Mouse (Mus musculus) myocyte (in vitro differentiated cells): ENCODE measurements around the gene Six5. TPM values are rescaled to one million over a fixed set of nuclear protein-coding genes. Genes with fewer than 3 reads are reported as not detected.
A peak's percentile ranks its signal among the peaks of the same experiment; 100 is the strongest.

ENCODE experiments used
- H3K27me3 ChIP-seq: one replicate; pipeline ENCODE4 v1.6.1; 2011; ENCODE audit not compliant: control insufficient read depth, insufficient read depth, insufficient read length
- H3K36me3 ChIP-seq: one replicate; pipeline ENCODE4 v1.6.1; 2011; ENCODE audit not compliant: control insufficient read depth, insufficient read depth
- H3K4me2 ChIP-seq: one replicate; pipeline ENCODE4 v1.6.1; 2011; ENCODE audit warnings: low read depth, control low read depth
- H3K4me3 ChIP-seq: one replicate; pipeline ENCODE4 v1.5.1; 2011; ENCODE audit warnings: mild to moderate bottlenecking, control low read depth, moderate library complexity
- H3K79me2 ChIP-seq: one replicate; pipeline ENCODE4 v1.6.1; 2011; ENCODE audit not compliant: control insufficient read depth, insufficient read depth
- H3ac ChIP-seq: one replicate; pipeline ENCODE4 v1.6.1; 2011; ENCODE audit not compliant: control insufficient read depth, insufficient read length
- CEBPB ChIP-seq: IDR thresholded peaks from 2 replicates; pipeline ENCODE4 v1.6.1; 2011; ENCODE audit warnings: mild to moderate bottlenecking, moderate library complexity; ENCODE audit not compliant: poor library complexity, insufficient read depth, severe bottlenecking
- E2F4 ChIP-seq: IDR thresholded peaks from one replicate; pipeline ENCODE4 v1.6.1; 2011; ENCODE audit warnings: mild to moderate bottlenecking, control low read depth, moderate library complexity; ENCODE audit not compliant: insufficient read depth
- MAX ChIP-seq: IDR thresholded peaks from one replicate; pipeline ENCODE4 v1.6.1; 2011; ENCODE audit warnings: low read depth, mild to moderate bottlenecking, control low read depth
- MYOD1 ChIP-seq, 3 experiments: IDR thresholded peaks; one replicate each; pipeline ENCODE4 v1.6.1; 2011; ENCODE audit warnings: control low read depth in 2 of 3, low read depth in 2 of 3, mild to moderate bottlenecking in 2 of 3, moderate library complexity in 1 of 3; ENCODE audit not compliant: insufficient read length in 2 of 3, control insufficient read depth in 1 of 3
- MYOG ChIP-seq, 3 experiments: IDR thresholded peaks; one replicate each; pipeline ENCODE4 v1.6.1; 2011; ENCODE audit warnings: control low read depth in 2 of 3, low read depth in 2 of 3, mild to moderate bottlenecking in 2 of 3; ENCODE audit not compliant: insufficient read length in 2 of 3, control insufficient read depth in 1 of 3, insufficient read depth in 1 of 3
- POLR2A ChIP-seq: IDR thresholded peaks from one replicate; pipeline ENCODE4 v1.6.1; 2011; ENCODE audit warnings: low read depth, mild to moderate bottlenecking, control low read depth, moderate library complexity; ENCODE audit not compliant: insufficient read length
- POLR2AphosphoS2 ChIP-seq: IDR thresholded peaks from one replicate; pipeline ENCODE4 v1.6.1; 2011; ENCODE audit warnings: low read depth, control low read depth; ENCODE audit not compliant: insufficient read length
- REST ChIP-seq: IDR thresholded peaks from one replicate; pipeline ENCODE4 v1.6.1; 2011; ENCODE audit warnings: mild to moderate bottlenecking, control low read depth, moderate library complexity; ENCODE audit not compliant: insufficient read depth, insufficient read length
- SRF ChIP-seq: IDR thresholded peaks from one replicate; pipeline ENCODE4 v1.6.1; 2011; ENCODE audit warnings: low read depth; ENCODE audit not compliant: control insufficient read depth, insufficient read length
- TCF12 ChIP-seq: IDR thresholded peaks from one replicate; pipeline ENCODE4 v1.6.1; 2011; ENCODE audit warnings: mild to moderate bottlenecking, control low read depth; ENCODE audit not compliant: poor library complexity, insufficient read depth, severe bottlenecking
- TCF3 ChIP-seq: IDR thresholded peaks from one replicate; pipeline ENCODE4 v1.6.1; 2011; ENCODE audit warnings: low read depth, control low read depth; ENCODE audit not compliant: insufficient read length
- USF1 ChIP-seq: IDR thresholded peaks from one replicate; pipeline ENCODE4 v1.6.1; 2011; ENCODE audit warnings: low read depth, mild to moderate bottlenecking, control low read depth, moderate library complexity
- polyA plus RNA-seq: library from polyadenylated mRNA; unstranded; fragments of >200 nt; fragmentation: generic; extraction: Trizol; gene quantifications from one replicate; pipeline ENCODE4 v1.2.1, GENCODE M21; 2012; ENCODE audit warnings: missing spikeins

Six5 gene
- polyA plus RNA-seq, 1 experiment = 1.6 TPM

GRCm38 (mm10) chr7:19109565-19109964 is 15.2 kb downstream of the Six5 start:
- H3ac ChIP-seq = no peak overlapping the region
- no peaks in the 10 kb centered on the region for H3K36me3 ChIP-seq
- no peak overlapping the region for H3K4me3 ChIP-seq
- H3K79me2 ChIP-seq = no peaks in the 10 kb centered on the region
- TF ChIP-seq POLR2A = no peak
- no peaks in the 10 kb centered on the region for H3K27me3 ChIP-seq
- no peak overlapping the region for H3K4me2 ChIP-seq

- H3K79me2 ChIP-seq = peaks cover 26% of the 10 kb centered on the region
- TF ChIP-seq MYOD1 (IDR thresholded peaks at IDR 0.05; ENCODE audit: control insufficient read depth in 1 of 3, insufficient read length in 2 of 3, low read depth in 2 of 3) (no peak), USF1 (no peak), E2F4 (no peak), POLR2AphosphoS2 (no peak), TCF3 (no peak), CEBPB (no peak), SRF (no peak), TCF12 (no peak), REST (no peak), MAX (no peak), MYOG (IDR thresholded peaks at IDR 0.05; ENCODE audit: control insufficient read depth in 1 of 3, insufficient read depth in 1 of 3, insufficient read length in 2 of 3, low read depth in 2 of 3) (no peak), POLR2A (no peak)
- H3K4me2 ChIP-seq = peak within 1 kb of the TSS; percentile 60
- no peak within 1 kb of the TSS for H3ac ChIP-seq
- H3K4me3 ChIP-seq = peak within 1 kb of the TSS; percentile 75
- H3K36me3 ChIP-seq = no peaks in the 10 kb centered on the region
- H3K27me3 ChIP-seq = no peaks in the 10 kb centered on the region
Measured at GRCm38 (mm10) chr7:19118028-19118771, 23.8 kb downstream of the Six5 start, which contains the start of gene Gm4969. TSS of gene Gm4969 (minus strand) at chr7:19118368.

- H3ac ChIP-seq = no peak overlapping the region
- TF ChIP-seq SRF = no peak
- TF ChIP-seq MYOD1 (IDR thresholded peaks at IDR 0.05; ENCODE audit: control insufficient read depth in 1 of 3, insufficient read length in 2 of 3, low read depth in 2 of 3) = no peak
- no peak for TF ChIP-seq USF1
- TF ChIP-seq MYOG (IDR thresholded peaks at IDR 0.05; ENCODE audit: control insufficient read depth in 1 of 3, insufficient read depth in 1 of 3, insufficient read length in 2 of 3, low read depth in 2 of 3) = no peak
- TF ChIP-seq E2F4 = no peak
- no peak for TF ChIP-seq MAX
- no peak for TF ChIP-seq POLR2AphosphoS2
- no peak for TF ChIP-seq POLR2A
- no peak for TF ChIP-seq REST
- peak overlapping the region; percentile 60 for H3K4me2 ChIP-seq
- H3K27me3 ChIP-seq = no peaks in the 10 kb centered on the region
- peak overlapping the region; percentile 75 for H3K4me3 ChIP-seq
- H3K79me2 ChIP-seq = peaks cover 26% of the 10 kb centered on the region
- H3K36me3 ChIP-seq = no peaks in the 10 kb centered on the region
Measured at GRCm38 (mm10) chr7:19119083-19119482, 24.7 kb downstream of the Six5 start.

- no peaks in the 10 kb centered on the region for H3K27me3 ChIP-seq
- H3K4me2 ChIP-seq = peak within 1 kb of the TSS; percentile 80
- no peak for TF ChIP-seq CEBPB
- no peak for TF ChIP-seq SRF
- TF ChIP-seq POLR2A = peak; percentile 75
- TF ChIP-seq USF1 = no peak
- TF ChIP-seq MYOD1 (IDR thresholded peaks at IDR 0.05; ENCODE audit: control insufficient read depth in 1 of 3, insufficient read length in 2 of 3, low read depth in 2 of 3) = no peak
- no peak for TF ChIP-seq REST
- TF ChIP-seq POLR2AphosphoS2 = peak; percentile 55
- no peak for TF ChIP-seq TCF12
- TF ChIP-seq TCF3 = no peak
- no peak for TF ChIP-seq MAX
- no peak for TF ChIP-seq E2F4
- no peak for TF ChIP-seq MYOG (IDR thresholded peaks at IDR 0.05; ENCODE audit: control insufficient read depth in 1 of 3, insufficient read depth in 1 of 3, insufficient read length in 2 of 3, low read depth in 2 of 3)
- H3K79me2 ChIP-seq = peaks cover 26% of the 10 kb centered on the region
- H3ac ChIP-seq = peak within 1 kb of the TSS; percentile 25
- H3K4me3 ChIP-seq = peak within 1 kb of the TSS; percentile 75
- no peaks in the 10 kb centered on the region for H3K36me3 ChIP-seq
Measured at GRCm38 (mm10) chr7:19119631-19120429, 25.4 kb downstream of the Six5 start, which contains the start of gene Fbxo46. TSS of gene Fbxo46 (plus strand) at chr7:19119859.

GRCm38 (mm10) chr7:19121686-19122085 is 27.3 kb downstream of the Six5 start:
- H3K36me3 ChIP-seq = no peaks in the 10 kb centered on the region
- peaks cover 26% of the 10 kb centered on the region for H3K79me2 ChIP-seq
- H3K4me2 ChIP-seq = no peak overlapping the region
- H3K4me3 ChIP-seq = no peak overlapping the region
- no peak overlapping the region for H3ac ChIP-seq
- no peaks in the 10 kb centered on the region for H3K27me3 ChIP-seq
- TF ChIP-seq TCF3 (no peak), CEBPB (no peak), E2F4 (no peak), POLR2A (no peak), TCF12 (no peak)
